12 mouse cellular contexts compared by ENCODE assay signal in the genomic region with DNA sequence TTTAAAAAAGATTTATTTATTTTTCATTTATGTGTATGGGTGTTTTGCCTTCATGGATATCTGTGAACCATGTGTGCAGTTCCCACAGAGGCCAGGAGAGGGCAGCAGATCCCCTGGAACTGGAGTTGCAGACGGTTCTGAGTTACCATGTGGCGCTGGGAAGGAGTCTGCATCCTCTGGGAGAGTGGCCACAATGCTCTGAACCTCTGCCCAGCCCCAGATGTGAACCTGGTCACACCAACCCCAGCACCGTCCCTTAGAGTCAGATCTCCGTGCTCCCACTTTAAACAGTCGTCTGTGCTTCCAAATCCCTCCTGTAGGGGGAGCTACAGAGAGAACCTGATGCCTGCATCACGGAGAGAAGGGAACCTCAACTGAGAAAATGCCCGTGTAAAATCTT.
A peak's percentile ranks its signal among the peaks of the same experiment; 100 is the strongest.
DNase-seq lines count a peak whose midpoint lies in the region; ATAC-seq and TF ChIP-seq lines count a peak whose summit lies in the region.
"Had no signal": no experiment of that assay in that cellular context is flagged by ENCODE, and none has a peak within 500 bp of the region (broad histone marks: within the 10 kb centered on the region; RNA-seq: fewer than 3 reads in every experiment).

No protein-coding gene starts in this region.

- H3K27ac ChIP-seq in forebrain, embryonic 11.5 days (ENCODE audit: low read depth, low read length): no peak overlapping the region
- no peak overlapping the region for H3K27ac ChIP-seq in forebrain, embryonic 14.5 days (ENCODE audit: low read depth, low read length)
- no peak overlapping the region for H3K27ac ChIP-seq in layer of hippocampus, adult 2 months
- H3K27ac ChIP-seq: forebrain, embryonic 15.5 days; heart, embryonic 10.5 days had no signal

- H3K4me1 ChIP-seq in forebrain, embryonic 11.5 days (replicated peaks; ENCODE audit: control insufficient read depth, insufficient read depth, low read length): 0 out of 2 replicates have a peak, but pooled peaks cover 7% of the 10 kb centered on the region
- peaks cover 12% of the 10 kb centered on the region for H3K4me1 ChIP-seq in forebrain, embryonic 14.5 days (ENCODE audit: control insufficient read depth, insufficient read depth, low read length)

- no peak overlapping the region for H3K4me3 ChIP-seq in forebrain, embryonic 11.5 days (ENCODE audit: low read depth, low read length)
- H3K4me3 ChIP-seq in forebrain, embryonic 14.5 days (ENCODE audit: low read depth, low read length): no peak overlapping the region
- no peak overlapping the region for H3K4me3 ChIP-seq in layer of hippocampus, adult 2 months
- H3K4me3 ChIP-seq: forebrain, embryonic 15.5 days; heart, embryonic 10.5 days had no signal

- no peak for ATAC-seq in forebrain, embryonic 11.5 days (replicated peaks; ENCODE audit: low FRiP score)
- ATAC-seq in forebrain, embryonic 14.5 days: no peak
- ATAC-seq: forebrain, embryonic 15.5 days; inflammation-experienced regulatory T-cells, adult 6 months had no signal

- peak; percentile 61 for DNase-seq in forebrain, embryonic 11.5 days (ENCODE audit: low spot score)
- no peak for DNase-seq in forebrain, embryonic 14.5 days (ENCODE audit: low spot score)
- no peak for DNase-seq in layer of hippocampus, adult 2 months (ENCODE audit: low spot score in 2 of 2)
- no peak for DNase-seq in layer of hippocampus, adult 8-10 months (ENCODE audit: low spot score in 2 of 2)
- peak; percentile 3 for DNase-seq in thymus, postnatal 25 days
- DNase-seq in thymus, postnatal 14 days: no peak
- peak; percentile 66 for DNase-seq in testis, postnatal 10 days (ENCODE audit: low spot score)
- DNase-seq in urinary bladder, postnatal 14 days (ENCODE audit: low spot score): no peak
- DNase-seq: lung, postnatal 14 days had no signal

- H3K9me3 ChIP-seq in forebrain, embryonic 11.5 days (ENCODE audit: control insufficient read depth, low read length): no peaks in the 10 kb centered on the region; the same call in 1 of the 2 replicates
- no peaks in the 10 kb centered on the region for H3K9me3 ChIP-seq in forebrain, embryonic 14.5 days (replicated peaks; ENCODE audit: control insufficient read depth, low read length)
- H3K9me3 ChIP-seq: forebrain, embryonic 15.5 days; heart, embryonic 10.5 days had no signal

- TF ChIP-seq CTCF in layer of hippocampus, adult 2 months (conservative IDR thresholded peaks at IDR 0.05): peak; percentile 70

- H3K9ac ChIP-seq in forebrain, embryonic 11.5 days (ENCODE audit: low read length): no peak overlapping the region
- H3K9ac ChIP-seq in forebrain, embryonic 14.5 days (ENCODE audit: low read length): no peak overlapping the region
- H3K9ac ChIP-seq: forebrain, embryonic 15.5 days had no signal

- WGBS in forebrain, embryonic 11.5 days: 79% methylated on average over 7 of the region's 7 CpGs
- WGBS in forebrain, embryonic 14.5 days: 79% methylated on average over 7 of the region's 7 CpGs

- no peaks in the 10 kb centered on the region for H3K27me3 ChIP-seq in forebrain, embryonic 11.5 days (ENCODE audit: control insufficient read depth, insufficient read depth, low read length)
- no peaks in the 10 kb centered on the region for H3K27me3 ChIP-seq in forebrain, embryonic 14.5 days (replicated peaks; ENCODE audit: control insufficient read depth, insufficient read depth, low read length)
- H3K27me3 ChIP-seq: forebrain, embryonic 15.5 days had no signal

- H3K36me3 ChIP-seq in forebrain, embryonic 11.5 days (ENCODE audit: control insufficient read depth, insufficient read depth, low read length): no peaks in the 10 kb centered on the region
- H3K36me3 ChIP-seq in forebrain, embryonic 14.5 days (ENCODE audit: control insufficient read depth, insufficient read depth, low read length): no peaks in the 10 kb centered on the region
- H3K36me3 ChIP-seq: forebrain, embryonic 15.5 days; heart, embryonic 10.5 days had no signal

- no peak overlapping the region for H3K4me2 ChIP-seq in forebrain, embryonic 11.5 days (ENCODE audit: low read depth, low read length, severe bottlenecking)
- no peak overlapping the region for H3K4me2 ChIP-seq in forebrain, embryonic 14.5 days (ENCODE audit: low read length)
- H3K4me2 ChIP-seq: forebrain, embryonic 15.5 days had no signal

Comparison
In these comparisons a context has a peak if more than half of its experiments do, and no peak if none do; other contexts are left out.
1. DNase-seq: peak in forebrain, embryonic 11.5 days (single experiment), thymus, postnatal 25 days (single experiment) and testis, postnatal 10 days (single experiment); none in forebrain, embryonic 14.5 days (single experiment), layer of hippocampus, adult 2 months (0 of 2), layer of hippocampus, adult 8-10 months (0 of 2), thymus, postnatal 14 days (single experiment) and urinary bladder, postnatal 14 days (single experiment).